Mouse (Mus musculus): ENCODE measurements around the gene Grem1.

GRCm38 (mm10) chr2:113758311-113759161 is at the start of gene Grem1:
- no peak for TF ChIP-seq CTCF (IDR thresholded peaks at IDR 0.05; ENCODE audit: low read depth)
- TF ChIP-seq EP300 (IDR thresholded peaks at IDR 0.05; ENCODE audit: low read depth): no peak

Measured in heart, postnatal 0 days (tissue).